Mouse (Mus musculus) forebrain, embryonic 10.5 days (tissue): ENCODE data around the gene Zscan4c. TPM values are rescaled to one million over a fixed set of nuclear protein-coding genes. Genes with fewer than 3 reads are reported as not detected.
"Not testable (repeated sequence)": the region's sequence is repeated elsewhere in the genome, so short reads cannot be mapped to it uniquely, and the experiment has no call there.

Experiments
- DNase-seq: peaks from one replicate; pipeline ENCODE4 v3.0.0-alpha.2; 2017; ENCODE audit warnings: low spot score; ENCODE audit errors: extremely low spot score
- H3K27ac ChIP-seq: fragments of 300-500 bp; sonication (generic); 2 replicates; pipeline ENCODE4 v1.5.1; 2016; ENCODE audit warnings: mild to moderate bottlenecking
- H3K27me3 ChIP-seq: fragments of 300-500 bp; sonication (generic); 2 replicates; pipeline ENCODE4 v1.6.1; 2016; ENCODE audit warnings: mild to moderate bottlenecking; ENCODE audit not compliant: poor library complexity, severe bottlenecking
- H3K36me3 ChIP-seq: fragments of 300-500 bp; sonication (generic); replicated peaks from 2 replicates; pipeline ENCODE4 v1.6.1; 2016; ENCODE audit warnings: mild to moderate bottlenecking, moderate library complexity
- H3K4me1 ChIP-seq: fragments of 300-500 bp; sonication (generic); 2 replicates; pipeline ENCODE4 v1.6.1; 2016
- H3K4me3 ChIP-seq: fragments of 300-500 bp; sonication (generic); 2 replicates; pipeline ENCODE4 v1.5.1; 2016; ENCODE audit warnings: mild to moderate bottlenecking, moderate library complexity
- H3K9me3 ChIP-seq: fragments of 300-500 bp; sonication (generic); 2 replicates; pipeline ENCODE4 v1.6.1; 2016; ENCODE audit warnings: mild to moderate bottlenecking, moderate library complexity
- WGBS: fragments of 180-500 bp; shearing (Covaris S2); methylation state at CpG from one replicate; pipeline ENCODE4 v1.1.7; 2016; 5-methylcytosine and 5-hydroxymethylcytosine counted together
- microRNA-seq: library from miRNA; unstranded; fragments of <30 nt; microRNA quantifications from one replicate; pipeline ENCODE4, GENCODE M21; 2017
- polyA plus RNA-seq: library from polyadenylated mRNA; unstranded; fragments of >200 nt; fragmentation: Nextera tagmentation; extraction: Ambion mirVana; gene quantifications from 2 replicates; pipeline ENCODE4 v1.2.1, GENCODE M21; 2016

The Zscan4c gene
- not detected in 2 replicates for polyA plus RNA-seq

GRCm38 (mm10) chr7:11005445-11005844 lies at the start of gene Zscan4c:
Gene Zscan4c, plus strand, starts transcription at chr7:11005745.
- not testable (repeated sequence) for H3K9me3 ChIP-seq, H3K4me3 ChIP-seq, H3K36me3 ChIP-seq, H3K27me3 ChIP-seq, H3K4me1 ChIP-seq, DNase-seq, H3K27ac ChIP-seq
- WGBS: 96% methylated on average over 4 of the region's 4 CpGs

Small RNA genes within 50 kb of the gene (microRNA-seq; reads per million reads assigned to microRNA genes)
- gene Mir297-1: not detected

Other genes starting within 250 kb of the Zscan4c start
- not detected in 2 replicates for gene Zscan4b, start 100.7 kb upstream of the Zscan4c start, polyA plus RNA-seq
- gene Zscan4-ps1, start 63.9 kb downstream of the Zscan4c start, polyA plus RNA-seq: not detected in 2 replicates
- not detected in 2 replicates for gene Zscan4d, start 160.4 kb downstream of the Zscan4c start, polyA plus RNA-seq